Mouse (Mus musculus): ENCODE results near the gene Olfr847. TPM values are rescaled to one million over a fixed set of nuclear protein-coding genes. Genes with fewer than 3 reads are reported as not detected.

Olfr847 gene
- not detected for total RNA-seq (2023)

DNA sequence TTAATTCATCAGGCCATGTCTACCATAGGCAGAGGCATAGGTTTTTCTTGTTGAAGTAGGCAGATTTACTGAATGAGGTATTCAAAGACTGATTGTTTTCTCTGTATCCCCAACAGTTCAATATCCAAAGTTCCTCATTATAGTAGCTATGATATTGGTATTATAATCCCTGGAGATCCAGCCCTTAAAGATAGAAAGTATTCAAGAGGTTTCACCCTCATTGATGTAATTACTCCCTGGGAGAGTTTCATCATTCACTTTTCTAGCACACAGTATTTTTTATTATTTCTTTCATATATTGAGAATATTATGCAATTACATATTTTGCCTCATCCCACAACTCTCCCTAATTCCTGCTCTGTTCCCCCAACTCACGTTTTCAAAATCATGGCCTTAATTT is at the start of gene Olfr847:
TSS of gene Olfr847 (minus strand) at position 101 of the 400 bp plus-strand sequence.

DNA sequence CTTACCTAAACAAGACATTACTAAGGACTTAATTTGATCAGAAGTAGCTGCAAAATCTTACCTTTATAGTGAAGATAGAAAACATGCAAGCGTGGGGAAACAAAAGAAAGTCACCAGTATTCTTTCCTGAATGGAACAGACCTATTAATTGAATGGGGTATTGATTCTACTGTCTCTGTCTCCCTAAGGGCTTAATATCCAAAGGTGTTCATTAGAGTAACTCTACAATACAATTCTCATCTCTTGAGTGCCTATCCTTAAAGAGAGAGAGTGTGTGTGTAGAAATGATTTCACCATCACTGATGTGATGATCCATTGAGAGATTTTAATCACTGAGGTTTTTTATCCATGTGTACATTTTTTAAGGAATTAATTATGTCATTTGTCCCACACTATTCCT is 14.6 kb downstream of the Olfr847 start, which contains the start of gene Olfr846:
TSS of gene Olfr846 (minus strand) at position 101 of the 400 bp plus-strand sequence.

DNA sequence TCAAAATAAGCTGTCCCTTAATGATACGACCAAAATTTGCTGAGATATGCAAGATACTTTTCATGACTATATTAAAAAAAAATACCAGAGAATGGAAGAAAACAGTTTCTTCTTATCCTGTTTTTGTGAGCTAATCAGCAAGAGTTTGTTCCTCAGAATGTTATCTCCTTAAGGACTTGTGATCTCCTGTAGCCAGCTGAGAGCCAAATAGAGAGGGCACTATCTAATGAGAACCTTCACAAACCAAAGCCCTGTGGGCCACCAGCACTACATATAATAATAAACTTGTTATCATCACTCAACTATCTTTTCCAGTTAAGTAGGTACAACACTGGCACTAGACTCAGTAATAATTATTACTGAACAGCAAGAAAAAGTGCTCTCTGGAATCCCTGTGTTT is 42.3 kb downstream of the Olfr847 start, which contains the start of gene Olfr845:
TSS of gene Olfr845 (plus strand) at position 301 of the 400 bp plus-strand sequence.

Other genes starting within 250 kb of the Olfr847 start
- gene Olfr837, start 242.4 kb downstream of the Olfr847 start, total RNA-seq (2023) = not detected
- not detected for gene Olfr839-ps1, start 201.4 kb downstream of the Olfr847 start, total RNA-seq (2023)
- not detected for gene Olfr843, start 126.7 kb downstream of the Olfr847 start, total RNA-seq (2023)
- not detected for gene Olfr844, start 62.3 kb downstream of the Olfr847 start, total RNA-seq (2023)
- not detected for gene Olfr845, start 42.2 kb downstream of the Olfr847 start, total RNA-seq (2023)
- gene Olfr846, start 14.7 kb downstream of the Olfr847 start, total RNA-seq (2023) = not detected
- gene Olfr849, start 61.6 kb upstream of the Olfr847 start, total RNA-seq (2023) = not detected
- gene Olfr850, start 99.6 kb upstream of the Olfr847 start, total RNA-seq (2023) = not detected
- gene Olfr851, start 114.6 kb upstream of the Olfr847 start, total RNA-seq (2023) = not detected
- gene Olfr853, start 162.4 kb upstream of the Olfr847 start, total RNA-seq (2023) = not detected
- gene Olfr854, start 188.7 kb upstream of the Olfr847 start, total RNA-seq (2023) = not detected
- not detected for gene Olfr855, start 203.9 kb upstream of the Olfr847 start, total RNA-seq (2023)
- 34.1 TPM for gene Zfp317, start 243.4 kb upstream of the Olfr847 start, total RNA-seq (2023)

Measured in CD8-positive naive resting alpha-beta T cell, adult 57 days (primary cell).